ENCODE assay signal across 17 mouse cellular contexts in the genomic region with DNA sequence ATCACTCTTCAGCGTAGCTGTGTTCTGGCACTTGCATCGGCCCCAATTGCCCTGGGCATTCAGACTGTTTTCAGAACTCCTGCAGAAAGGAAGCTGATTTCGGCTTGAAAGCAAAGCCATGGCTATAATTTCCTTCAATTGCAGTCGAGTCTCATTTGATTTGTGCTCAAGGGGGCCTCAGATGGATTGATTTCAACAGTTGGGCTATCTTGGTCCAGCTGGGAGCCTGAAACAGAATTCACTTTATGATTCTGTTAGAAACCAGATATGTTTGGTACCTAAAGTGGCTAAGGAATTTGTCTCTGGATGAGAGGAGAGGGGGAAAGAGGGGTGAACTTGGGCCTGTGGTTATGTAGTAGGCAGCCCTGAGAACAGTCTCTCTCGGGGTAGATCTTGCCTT.
A peak's percentile ranks its signal among the peaks of the same experiment; 100 is the strongest.
DNase-seq lines count a peak whose midpoint lies in the region; ATAC-seq and TF ChIP-seq lines count a peak whose summit lies in the region.
"Had no signal": no experiment of that assay in that cellular context is flagged by ENCODE, and none has a peak within 500 bp of the region (broad histone marks: within the 10 kb centered on the region; RNA-seq: fewer than 3 reads in every experiment).

No protein-coding gene starts in this region.

- no peaks in the 10 kb centered on the region for H3K27me3 ChIP-seq in kidney, embryonic 14.5 days (ENCODE audit: control insufficient read depth, insufficient read depth, low read length)
- H3K27me3 ChIP-seq in kidney, adult 2 months (replicated peaks; ENCODE audit: control insufficient read depth, insufficient read depth, low read length) = no peaks in the 10 kb centered on the region
- no peaks in the 10 kb centered on the region for H3K27me3 ChIP-seq in midbrain, embryonic 14.5 days (ENCODE audit: control insufficient read depth, insufficient read depth, low read length)
- no peaks in the 10 kb centered on the region for H3K27me3 ChIP-seq in midbrain, postnatal 0 days (ENCODE audit: insufficient read depth, low read length)
- no peaks in the 10 kb centered on the region for H3K27me3 ChIP-seq in embryonic facial prominence, embryonic 14.5 days (replicated peaks; ENCODE audit: control insufficient read depth, insufficient read depth, low read length)
- H3K27me3 ChIP-seq: forebrain, embryonic 12.5 days; heart, embryonic 12.5 days; hindbrain, embryonic 15.5 days had no signal

- TF ChIP-seq POLR2A in kidney, adult 2 months (IDR thresholded peaks at IDR 0.05; ENCODE audit: low read depth, low read length) = no peak

- no peak for DNase-seq in kidney, adult 2 months
- DNase-seq in midbrain, embryonic 14.5 days = peak; percentile 24
- no peak for DNase-seq in midbrain, postnatal 0 days (ENCODE audit: low spot score)
- DNase-seq in embryonic facial prominence, embryonic 14.5 days (ENCODE audit: low spot score) = peak; percentile 62
- no peak for DNase-seq in natural killer cell, adult 2 months (ENCODE audit: low spot score in 2 of 2)
- DNase-seq in lung, postnatal 36 days = no peak
- DNase-seq: adrenal gland, postnatal 10 days; cerebellum, adult 11-12 months; cerebellum, adult 9-10 months; gastrocnemius, adult 2 months; gastrocnemius, postnatal 25 days; heart, postnatal 36 days had no signal

- H3K4me3 ChIP-seq in kidney, embryonic 14.5 days (ENCODE audit: low read length) = no peak overlapping the region
- no peak overlapping the region for H3K4me3 ChIP-seq in kidney, adult 2 months (ENCODE audit: insufficient read depth, low read depth, low read length)
- H3K4me3 ChIP-seq in midbrain, embryonic 14.5 days (replicated peaks; ENCODE audit: low read depth, low read length) = no peak overlapping the region
- no peak overlapping the region for H3K4me3 ChIP-seq in midbrain, postnatal 0 days (ENCODE audit: low read depth, low read length)
- no peak overlapping the region for H3K4me3 ChIP-seq in embryonic facial prominence, embryonic 14.5 days (ENCODE audit: low read depth, low read length)
- H3K4me3 ChIP-seq: forebrain, embryonic 12.5 days; gastrocnemius, adult 2 months; heart, embryonic 12.5 days; hindbrain, embryonic 15.5 days had no signal

- ATAC-seq in kidney, embryonic 14.5 days (ENCODE audit: low FRiP score, low TSS enrichment) = peak; percentile 66; the same call in 1 of the 2 replicates
- no peak for ATAC-seq in midbrain, embryonic 14.5 days (ENCODE audit: low FRiP score, low TSS enrichment)
- ATAC-seq in midbrain, postnatal 0 days (ENCODE audit: low FRiP score) = no peak
- ATAC-seq in embryonic facial prominence, embryonic 14.5 days (ENCODE audit: low read depth) = 0 out of 2 replicates have a peak, but pooled peaks have one; percentile 44
- ATAC-seq: forebrain, embryonic 16.5 days had no signal

- no peak overlapping the region for H3K9ac ChIP-seq in kidney, embryonic 14.5 days (ENCODE audit: low read depth, low read length)
- no peak overlapping the region for H3K9ac ChIP-seq in midbrain, embryonic 14.5 days (replicated peaks; ENCODE audit: low read length)
- no peak overlapping the region for H3K9ac ChIP-seq in midbrain, postnatal 0 days (replicated peaks; ENCODE audit: low read length, poor library complexity, severe bottlenecking)
- no peak overlapping the region for H3K9ac ChIP-seq in embryonic facial prominence, embryonic 14.5 days (ENCODE audit: low read depth, low read length)
- H3K9ac ChIP-seq: forebrain, embryonic 12.5 days; heart, embryonic 12.5 days; hindbrain, embryonic 15.5 days had no signal

- H3K9me3 ChIP-seq in kidney, embryonic 14.5 days (ENCODE audit: control insufficient read depth, low read length) = no peaks in the 10 kb centered on the region
- H3K9me3 ChIP-seq in midbrain, embryonic 14.5 days (ENCODE audit: control insufficient read depth, low read length) = no peaks in the 10 kb centered on the region
- H3K9me3 ChIP-seq in midbrain, postnatal 0 days (ENCODE audit: low read length) = no peaks in the 10 kb centered on the region
- H3K9me3 ChIP-seq in embryonic facial prominence, embryonic 14.5 days (ENCODE audit: control insufficient read depth, low read length) = no peaks in the 10 kb centered on the region
- H3K9me3 ChIP-seq: forebrain, embryonic 12.5 days; heart, embryonic 12.5 days; hindbrain, embryonic 15.5 days had no signal

- no peak overlapping the region for H3K27ac ChIP-seq in kidney, embryonic 14.5 days (ENCODE audit: low read depth, low read length)
- H3K27ac ChIP-seq in kidney, adult 2 months (ENCODE audit: insufficient read depth, low read depth, low read length) = no peak overlapping the region
- no peak overlapping the region for H3K27ac ChIP-seq in midbrain, embryonic 14.5 days (replicated peaks; ENCODE audit: low read depth, low read length)
- H3K27ac ChIP-seq in midbrain, postnatal 0 days (ENCODE audit: low read depth, low read length) = no peak overlapping the region
- H3K27ac ChIP-seq in embryonic facial prominence, embryonic 14.5 days (replicated peaks; ENCODE audit: low read depth, low read length) = no peak overlapping the region
- H3K27ac ChIP-seq: forebrain, embryonic 12.5 days; gastrocnemius, adult 2 months; hindbrain, embryonic 15.5 days had no signal

- no peaks in the 10 kb centered on the region for H3K36me3 ChIP-seq in kidney, embryonic 14.5 days (ENCODE audit: control insufficient read depth, insufficient read depth, low read length)
- no peaks in the 10 kb centered on the region for H3K36me3 ChIP-seq in kidney, adult 2 months (ENCODE audit: control insufficient read depth, insufficient read depth, low read length)
- H3K36me3 ChIP-seq in midbrain, embryonic 14.5 days (ENCODE audit: control insufficient read depth, insufficient read depth, low read length) = no peaks in the 10 kb centered on the region
- H3K36me3 ChIP-seq in midbrain, postnatal 0 days (ENCODE audit: insufficient read depth, low read length) = no peaks in the 10 kb centered on the region
- no peaks in the 10 kb centered on the region for H3K36me3 ChIP-seq in embryonic facial prominence, embryonic 14.5 days (ENCODE audit: control insufficient read depth, insufficient read depth, low read length)
- H3K36me3 ChIP-seq: forebrain, embryonic 12.5 days; heart, embryonic 12.5 days; hindbrain, embryonic 15.5 days had no signal

- TF ChIP-seq CTCF in kidney, adult 2 months (conservative IDR thresholded peaks at IDR 0.05; ENCODE audit: insufficient read depth, insufficient read length, low read depth, low read length) = no peak
- no peak for TF ChIP-seq CTCF in midbrain, postnatal 0 days (IDR thresholded peaks at IDR 0.05)

- H3K4me1 ChIP-seq in kidney, embryonic 14.5 days (ENCODE audit: control insufficient read depth, insufficient read depth, low read length) = peaks cover 4% of the 10 kb centered on the region; the same call in 1 of the 2 replicates
- H3K4me1 ChIP-seq in kidney, adult 2 months (ENCODE audit: control insufficient read depth, insufficient read depth, low read length) = no peaks in the 10 kb centered on the region
- H3K4me1 ChIP-seq in midbrain, embryonic 14.5 days (ENCODE audit: control insufficient read depth, insufficient read depth, low read length) = 0 out of 2 replicates have a peak, but pooled peaks cover 3% of the 10 kb centered on the region
- H3K4me1 ChIP-seq in midbrain, postnatal 0 days (ENCODE audit: insufficient read depth, low read length) = 0 out of 2 replicates have a peak, but pooled peaks cover 3% of the 10 kb centered on the region
- peaks cover 19% of the 10 kb centered on the region for H3K4me1 ChIP-seq in embryonic facial prominence, embryonic 14.5 days (ENCODE audit: control insufficient read depth, insufficient read depth, low read length)
- H3K4me1 ChIP-seq: forebrain, embryonic 12.5 days; heart, embryonic 12.5 days had no signal

- WGBS in kidney, embryonic 14.5 days = 17% methylated on average over 5 of the region's 5 CpGs
- 52% methylated on average over 5 of the region's 5 CpGs for WGBS in kidney, adult 2 months
- WGBS in midbrain, embryonic 14.5 days = 59% methylated on average over 5 of the region's 5 CpGs
- 50% methylated on average over 5 of the region's 5 CpGs for WGBS in midbrain, postnatal 0 days
- WGBS in embryonic facial prominence, embryonic 14.5 days = 22% methylated on average over 5 of the region's 5 CpGs

- no peak overlapping the region for H3K4me2 ChIP-seq in kidney, embryonic 14.5 days (replicated peaks; ENCODE audit: low read depth, low read length)
- H3K4me2 ChIP-seq in midbrain, embryonic 14.5 days (ENCODE audit: low read length) = no peak overlapping the region
- H3K4me2 ChIP-seq in midbrain, postnatal 0 days (ENCODE audit: low read depth, low read length, poor library complexity, severe bottlenecking) = no peak overlapping the region
- H3K4me2 ChIP-seq in embryonic facial prominence, embryonic 14.5 days (ENCODE audit: low read depth, low read length) = no peak overlapping the region
- H3K4me2 ChIP-seq: forebrain, embryonic 12.5 days; heart, embryonic 12.5 days; hindbrain, embryonic 15.5 days had no signal

Comparison
In these comparisons a context has a peak if more than half of its experiments do, and no peak if none do; other contexts are left out.
1. DNase-seq: peak in midbrain, embryonic 14.5 days (single experiment) and embryonic facial prominence, embryonic 14.5 days (single experiment); none in kidney, adult 2 months (single experiment), midbrain, postnatal 0 days (single experiment), natural killer cell, adult 2 months (0 of 2) and lung, postnatal 36 days (single experiment).
2. ATAC-seq: peak in kidney, embryonic 14.5 days (single experiment) and embryonic facial prominence, embryonic 14.5 days (single experiment); none in midbrain, embryonic 14.5 days (single experiment) and midbrain, postnatal 0 days (single experiment).